Mouse (Mus musculus) splenic B cell, adult 2 months (primary cell): Measurements from ENCODE around the gene Snupn.
"Not testable (repeated sequence)": the region's sequence is repeated elsewhere in the genome, so short reads cannot be mapped to it uniquely, and the experiment has no call there.

Source experiments
- DNase-seq: peaks from one replicate; pipeline ENCODE4 v3.0.0-alpha.2; 2011; ENCODE audit warnings: low read depth, low spot score
- H3K27me3 ChIP-seq: 2 replicates; pipeline ENCODE4 v1.6.1; 2012; ENCODE audit warnings: mild to moderate bottlenecking, low read length, moderate library complexity, mixed read lengths; ENCODE audit not compliant: control insufficient read depth, poor library complexity, insufficient read depth, severe bottlenecking
- H3K36me3 ChIP-seq: 2 replicates; pipeline ENCODE4 v1.6.1; 2012; ENCODE audit warnings: mild to moderate bottlenecking, low read length, moderate library complexity, mixed read lengths; ENCODE audit not compliant: control insufficient read depth, poor library complexity, insufficient read depth, severe bottlenecking

Gene Snupn

DNA sequence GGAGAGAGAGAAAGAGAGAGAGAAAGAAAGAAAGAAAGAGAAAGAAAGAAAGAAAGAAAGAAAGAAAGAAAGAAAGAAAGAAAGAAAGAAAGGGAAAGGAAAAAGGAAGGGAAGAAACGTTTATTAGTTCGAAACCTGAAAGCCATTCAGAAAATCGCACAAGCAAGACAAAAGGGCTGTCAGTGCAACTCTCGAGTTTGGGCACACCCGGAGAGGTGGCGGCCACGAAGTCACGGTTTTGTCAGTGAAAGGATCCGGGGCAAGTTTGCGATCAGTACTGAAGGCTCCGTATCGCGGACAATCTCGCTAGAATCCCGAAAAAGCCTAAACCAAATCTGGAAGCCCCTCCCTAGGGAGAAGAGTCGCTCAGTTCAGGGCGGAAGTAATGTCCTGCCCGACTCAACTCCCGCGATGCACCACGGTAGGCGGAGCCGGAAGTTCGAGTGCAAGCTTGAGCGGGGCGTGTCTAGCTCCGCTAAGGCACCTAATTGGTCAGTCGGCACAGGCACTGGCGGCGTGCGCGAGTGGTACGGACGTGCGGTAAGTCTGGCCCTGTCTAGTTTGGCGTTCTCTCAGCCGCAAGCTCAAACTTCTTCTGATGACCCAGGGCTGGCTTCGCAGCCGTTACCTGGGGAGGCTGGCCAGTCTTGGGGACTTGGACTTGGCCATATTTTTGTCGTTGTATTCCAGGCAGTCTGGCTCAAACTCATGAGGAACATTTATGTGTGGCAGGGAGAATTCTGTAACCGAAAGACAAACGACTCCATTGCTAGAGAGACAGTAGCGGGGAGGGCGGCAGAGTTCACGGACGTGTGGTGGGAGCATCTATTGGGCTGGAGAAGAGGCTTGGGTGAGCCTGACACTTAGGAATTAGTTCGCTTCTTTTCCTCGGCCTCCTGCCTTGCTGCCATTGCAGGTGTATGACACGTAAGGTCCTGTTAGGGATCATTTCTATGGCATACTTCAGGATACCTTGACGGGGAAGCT is at the start of gene Snupn:
TSS of gene Snupn (plus strand) at position 465 of the 987 bp plus-strand sequence.
- H3K27me3 ChIP-seq: no peaks in the 10 kb centered on the region
- no peaks in the 10 kb centered on the region for H3K36me3 ChIP-seq
- peak; percentile 98 for DNase-seq

DNA sequence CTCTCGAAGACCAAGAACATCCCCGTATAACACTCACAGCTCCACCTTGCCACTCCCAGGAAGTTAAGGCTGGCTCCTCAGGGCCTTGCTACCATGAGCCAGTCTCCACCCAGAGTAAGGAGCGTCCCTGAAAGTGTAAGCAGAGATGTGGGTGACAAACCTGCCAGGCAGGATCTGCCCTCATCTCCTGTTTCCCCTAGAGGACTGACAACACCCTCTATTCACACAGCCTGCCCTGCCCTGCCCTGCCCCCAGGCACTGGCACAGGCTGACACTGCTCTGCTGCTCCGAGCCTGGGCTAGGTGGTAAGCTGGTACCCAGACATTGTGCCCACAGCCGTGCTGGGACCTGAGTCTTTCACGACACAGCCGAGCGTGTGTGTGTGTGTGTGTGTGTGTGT is 49.5 kb upstream of the Snupn start:
- Histone ChIP-seq H3K27me3 (no peaks in the 10 kb centered on the region), H3K36me3 (no peaks in the 10 kb centered on the region)
- peak; percentile 19 for DNase-seq

DNA sequence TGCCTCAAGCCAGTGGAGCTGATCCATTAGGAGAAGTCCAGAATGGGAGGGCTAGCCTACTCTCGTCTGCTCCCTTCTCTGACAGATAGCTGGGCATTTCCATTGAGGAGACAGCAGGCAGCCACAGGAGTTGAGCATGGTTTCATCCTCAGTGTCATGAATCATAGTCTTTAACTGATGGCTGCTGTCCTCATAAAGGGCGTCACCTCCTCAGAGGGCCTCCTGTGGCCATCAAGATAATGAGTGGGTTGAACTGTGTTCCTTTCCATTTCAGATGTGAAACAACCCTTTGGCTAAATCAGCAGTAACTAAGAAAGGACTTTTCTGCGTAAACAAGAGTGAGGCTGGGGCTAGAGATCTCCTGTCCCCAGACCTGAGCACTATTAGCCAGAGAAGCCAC is 47.0 kb upstream of the Snupn start:
- no peaks in the 10 kb centered on the region for H3K27me3 ChIP-seq
- DNase-seq: no peak
- H3K36me3 ChIP-seq: no peaks in the 10 kb centered on the region

DNA sequence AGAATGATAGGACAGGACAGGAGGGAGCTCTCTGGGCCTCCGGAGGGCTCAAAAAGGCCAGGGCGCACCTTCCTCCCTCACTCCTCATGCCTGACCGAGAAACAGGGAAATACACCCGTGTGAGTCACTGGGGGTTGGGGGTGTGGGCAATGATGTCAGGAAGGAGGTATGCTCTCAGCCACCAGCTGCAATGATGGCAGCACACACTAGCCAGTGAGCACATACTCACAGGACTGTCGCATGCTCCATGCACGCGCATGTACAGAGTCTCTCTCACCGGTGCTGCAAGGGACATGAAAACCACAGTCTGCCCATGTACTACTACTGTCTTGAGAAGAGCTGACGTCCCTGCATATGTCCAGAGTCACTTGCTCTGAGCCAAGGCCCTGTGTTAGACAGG is 43.1 kb upstream of the Snupn start:
- Histone ChIP-seq H3K27me3 (no peaks in the 10 kb centered on the region), H3K36me3 (no peaks in the 10 kb centered on the region)
- DNase-seq: no peak

DNA sequence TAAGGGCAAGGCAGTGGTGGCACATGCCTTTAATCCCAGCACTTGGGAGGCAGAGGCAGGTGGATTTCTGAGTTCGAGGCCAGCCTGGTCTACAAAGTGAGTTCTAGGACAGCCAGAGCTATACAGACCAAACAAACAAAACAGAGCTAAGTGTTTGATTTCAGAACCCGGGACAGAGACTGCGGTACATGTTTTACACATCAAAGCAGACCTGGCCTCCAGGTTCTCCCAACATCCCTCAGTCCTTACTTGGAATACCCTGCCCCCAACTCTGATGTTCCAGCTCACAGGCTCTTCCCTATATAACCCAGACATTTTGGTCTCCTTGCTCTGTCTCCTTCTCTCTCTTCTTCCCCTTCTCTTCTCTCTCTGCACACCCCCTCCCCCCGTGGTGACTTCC is 40.7 kb upstream of the Snupn start:
- DNase-seq, H3K27me3 ChIP-seq, H3K36me3 ChIP-seq: not testable (repeated sequence)

DNA sequence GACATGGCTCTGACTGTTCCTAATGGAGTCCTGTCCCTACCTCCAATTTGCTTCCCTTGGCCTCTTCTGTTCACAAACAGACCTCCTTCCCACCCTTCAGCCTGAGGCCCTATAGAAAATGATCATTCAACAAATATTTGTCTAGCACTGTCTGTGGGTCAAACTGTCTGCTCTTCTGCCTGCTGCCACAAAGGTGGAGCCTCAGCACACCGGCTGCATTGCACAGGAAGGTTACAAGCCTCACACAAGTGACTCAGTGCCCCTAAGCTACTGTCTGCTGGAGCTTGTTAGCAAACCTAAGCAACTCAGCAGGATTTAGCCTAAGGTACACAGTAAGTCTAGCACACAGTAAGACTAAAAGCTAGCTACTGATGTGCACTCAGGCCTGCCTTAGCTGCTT is 39.7 kb upstream of the Snupn start:
- H3K36me3 ChIP-seq: 0 out of 2 replicates have a peak, but pooled peaks cover 2% of the 10 kb centered on the region
- DNase-seq: no peak
- H3K27me3 ChIP-seq: no peaks in the 10 kb centered on the region

DNA sequence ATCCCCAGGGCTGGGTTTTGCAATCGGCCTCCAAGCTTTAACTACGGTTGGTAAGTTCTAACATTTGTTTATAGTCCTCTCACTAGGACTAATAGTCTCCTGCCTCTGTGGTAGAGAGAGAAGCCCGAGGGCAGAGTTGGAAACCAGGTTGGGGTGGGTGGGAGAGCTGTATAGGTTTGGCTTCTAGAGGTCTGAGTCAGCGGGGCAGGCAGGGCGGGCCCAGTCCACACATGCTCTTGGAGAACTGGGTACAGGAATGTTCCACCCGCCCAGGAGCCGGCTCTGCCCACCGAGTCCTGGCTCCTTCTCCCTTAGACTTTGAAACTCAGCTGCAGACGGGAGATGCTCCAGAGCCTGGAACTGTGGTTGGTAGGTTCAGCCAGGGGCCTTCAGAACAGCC is 36.7 kb upstream of the Snupn start:
- DNase-seq: no peak
- peaks cover 5% of the 10 kb centered on the region; the same call in 1 of the 2 replicates for H3K36me3 ChIP-seq
- no peaks in the 10 kb centered on the region for H3K27me3 ChIP-seq

DNA sequence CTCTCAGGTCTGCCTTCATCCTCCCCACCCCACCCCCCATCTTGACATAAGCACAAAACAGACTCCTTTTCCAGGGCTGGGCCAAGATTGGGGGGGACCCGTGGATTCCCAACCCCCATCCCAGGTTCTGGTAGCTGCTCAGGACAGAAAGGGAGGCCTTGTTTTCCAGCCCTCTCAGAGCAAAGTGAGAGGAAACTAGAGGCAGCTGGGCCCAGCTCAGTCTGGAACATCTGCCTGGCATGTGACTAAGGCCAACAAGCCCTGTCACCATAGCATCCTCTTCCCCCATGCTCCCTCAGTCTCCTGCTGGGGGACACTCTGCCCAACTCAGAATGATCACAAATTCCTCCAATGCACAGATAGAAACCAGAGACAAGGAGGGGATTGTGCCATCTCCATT is 35.6 kb upstream of the Snupn start:
- no peaks in the 10 kb centered on the region for H3K27me3 ChIP-seq
- peaks cover 5% of the 10 kb centered on the region; the same call in 1 of the 2 replicates for H3K36me3 ChIP-seq
- DNase-seq: no peak

DNA sequence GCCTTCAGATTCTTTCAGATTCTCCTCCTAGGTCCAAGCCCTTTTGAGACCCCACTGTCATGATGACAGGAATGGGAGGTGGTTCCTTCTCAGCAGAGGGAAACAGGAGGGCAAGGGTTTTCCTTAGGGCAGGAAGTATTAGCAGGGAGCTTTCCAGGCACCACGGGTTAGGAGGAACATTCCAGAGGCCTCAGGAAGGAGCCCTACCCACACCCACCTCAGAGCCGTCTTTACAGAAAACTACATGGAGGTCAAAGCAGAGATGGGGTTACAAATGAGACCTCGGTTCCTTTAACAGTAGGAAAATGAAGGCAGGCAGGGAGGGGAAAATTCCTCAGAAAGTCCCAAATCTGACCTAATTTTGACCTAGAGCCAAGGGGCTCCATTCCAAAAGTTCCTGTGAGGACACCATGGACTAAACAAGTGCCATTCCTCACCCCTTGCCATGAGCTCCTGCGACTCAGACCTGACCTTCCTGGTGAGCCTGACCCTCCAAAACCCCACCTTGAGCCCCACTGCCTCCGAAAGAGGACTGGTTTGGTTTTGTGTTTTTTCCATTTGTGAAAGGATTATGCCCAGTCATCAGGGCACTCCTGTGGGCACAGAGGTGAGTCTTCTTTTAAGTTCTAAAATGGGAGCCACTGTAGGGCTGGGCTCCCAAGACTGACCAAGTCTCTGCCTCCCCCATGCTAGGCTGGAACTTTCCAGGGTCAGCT is 34.8 kb upstream of the Snupn start:
- Histone ChIP-seq H3K27me3 (no peaks in the 10 kb centered on the region), H3K36me3 (peaks cover 5% of the 10 kb centered on the region; the same call in 1 of the 2 replicates)
- no peak for DNase-seq

DNA sequence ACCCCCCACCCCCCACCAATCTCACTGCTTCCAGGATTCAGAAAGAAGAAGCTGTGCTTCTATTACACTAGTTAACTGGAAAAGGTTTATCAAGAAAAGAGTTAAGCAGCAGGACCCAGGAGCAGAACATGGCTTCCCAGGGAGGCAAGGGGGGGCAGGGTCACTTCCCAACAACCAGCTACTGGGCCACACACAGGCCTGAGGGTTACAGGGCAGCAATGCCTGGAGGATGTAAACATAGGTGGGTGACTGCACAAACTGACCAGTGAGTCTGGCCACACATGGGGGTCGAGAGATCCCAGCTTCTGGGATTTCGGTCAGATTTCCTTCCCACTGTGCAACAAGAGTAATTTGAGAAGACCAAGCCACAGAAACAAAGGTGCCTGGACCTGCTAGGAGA is 33.5 kb upstream of the Snupn start:
- DNase-seq: no peak
- H3K36me3 ChIP-seq: peaks cover 5% of the 10 kb centered on the region; the same call in 1 of the 2 replicates
- H3K27me3 ChIP-seq: no peaks in the 10 kb centered on the region

DNA sequence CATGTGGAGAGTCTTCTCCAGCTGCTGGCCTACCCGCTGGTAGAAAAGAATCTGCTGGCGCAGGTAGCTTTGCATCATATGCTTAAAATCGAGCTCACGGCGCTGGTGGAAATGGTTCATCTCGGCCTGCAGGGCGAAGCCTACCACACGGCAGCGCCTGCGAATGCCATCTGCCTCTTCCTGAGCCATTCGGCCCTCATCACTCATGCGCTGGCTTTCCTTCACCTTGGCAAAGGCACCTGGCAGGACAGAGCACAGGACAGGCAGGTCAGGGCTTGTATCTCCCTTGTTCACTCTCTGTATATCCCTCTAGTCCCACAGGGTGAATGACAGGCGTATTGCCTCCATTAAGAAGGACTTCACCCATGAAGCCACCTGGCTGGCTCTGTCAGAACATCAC is 32.2 kb upstream of the Snupn start:
- H3K27me3 ChIP-seq: no peaks in the 10 kb centered on the region
- peaks cover 5% of the 10 kb centered on the region; the same call in 1 of the 2 replicates for H3K36me3 ChIP-seq
- no peak for DNase-seq

DNA sequence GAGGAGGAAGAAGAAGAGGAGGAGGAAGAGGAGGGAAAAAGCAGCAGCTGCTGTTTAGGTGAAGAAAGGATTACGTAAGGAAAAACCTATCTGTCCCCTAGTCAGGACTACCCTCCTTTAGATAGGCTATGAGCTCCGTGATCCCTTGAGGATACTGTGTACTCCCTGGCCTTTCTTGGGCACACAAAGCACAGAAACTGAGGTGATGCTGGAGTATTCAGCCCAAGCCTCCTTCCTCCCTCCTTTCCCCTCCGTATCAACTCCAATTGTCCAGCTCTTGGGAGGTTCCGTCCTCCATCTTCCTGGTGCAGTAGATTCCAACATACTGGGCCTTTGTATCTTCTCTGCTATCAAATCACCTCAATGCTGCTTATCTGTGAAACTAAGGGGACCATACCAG is 27.9 kb upstream of the Snupn start:
- H3K36me3 ChIP-seq: peaks cover 3% of the 10 kb centered on the region; the same call in 1 of the 2 replicates
- DNase-seq: no peak
- H3K27me3 ChIP-seq: no peaks in the 10 kb centered on the region

DNA sequence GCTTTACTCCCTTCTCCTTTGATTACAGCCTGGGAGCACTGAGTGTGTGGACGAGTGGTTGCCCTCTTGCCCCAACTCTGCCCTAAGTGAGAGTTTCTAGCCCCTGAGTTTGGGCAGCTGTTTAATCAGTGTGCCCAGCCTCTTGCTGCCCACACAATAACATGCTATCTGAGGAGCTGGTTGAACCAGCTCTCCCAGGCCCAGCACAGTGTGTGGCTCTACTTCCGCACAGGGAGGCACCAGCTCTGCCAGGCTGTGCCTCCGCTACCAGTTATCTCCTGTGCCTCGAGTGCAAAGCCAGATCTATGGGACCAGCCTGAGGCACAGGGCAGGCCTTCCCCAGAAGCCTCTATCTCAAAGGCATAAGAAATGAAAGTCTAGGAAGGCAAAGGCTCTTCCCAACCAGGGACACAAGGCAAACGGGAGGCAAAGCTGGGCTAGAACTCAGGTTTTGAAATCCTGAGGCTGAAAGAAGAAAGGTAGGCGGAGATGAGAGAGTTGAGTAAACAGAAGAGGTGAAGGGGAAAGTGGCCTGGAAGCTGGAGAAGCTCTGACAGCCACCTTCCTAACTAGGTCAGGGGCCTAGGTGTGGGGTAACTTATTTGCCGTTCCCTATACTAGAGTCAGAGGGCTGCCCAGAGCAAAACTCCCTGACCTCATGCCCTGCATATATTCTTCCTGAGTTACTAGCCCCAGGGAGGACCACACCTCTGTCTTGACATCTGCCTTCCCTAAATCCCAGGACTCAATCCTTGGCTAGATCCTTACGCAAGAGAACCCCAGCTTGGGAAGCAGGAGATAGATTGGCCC is 26.6 kb upstream of the Snupn start:
- Histone ChIP-seq H3K36me3 (no peaks in the 10 kb centered on the region), H3K27me3 (no peaks in the 10 kb centered on the region)
- DNase-seq: no peak

DNA sequence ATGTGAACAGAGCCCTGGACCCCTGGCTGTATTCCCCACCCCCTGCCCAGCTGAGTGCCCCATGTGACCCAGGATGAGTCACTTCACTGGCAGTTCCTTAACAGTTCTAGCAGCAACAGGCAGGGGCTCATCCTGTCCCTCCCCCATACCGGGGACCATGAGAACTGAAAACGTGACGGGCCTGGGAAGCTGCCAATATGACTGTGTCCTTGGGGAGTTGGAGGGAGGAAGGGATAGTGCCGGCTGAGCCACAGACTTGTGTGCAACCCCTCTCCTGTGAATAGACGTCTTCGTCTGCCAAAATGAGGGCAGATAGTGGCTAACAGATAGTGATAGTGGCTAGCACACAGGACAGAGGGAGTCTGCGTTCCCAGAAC is 26.0 kb upstream of the Snupn start:
- no peaks in the 10 kb centered on the region for H3K27me3 ChIP-seq

More for the DNA sequence above, 26.0 kb upstream of the Snupn start:
- DNase-seq: no peak
- H3K36me3 ChIP-seq: no peaks in the 10 kb centered on the region
